Mouse (Mus musculus) gastrocnemius, postnatal 36 days (tissue): ENCODE results near the gene Prm1. TPM values are rescaled to one million over a fixed set of nuclear protein-coding genes. Genes with fewer than 3 reads are reported as not detected.

ENCODE experiments used
- DNase-seq, 2 experiments: peaks; one replicate each; pipeline ENCODE4 v3.0.0; 2022
- intact Hi-C: fragments of 180-260 bp; cut with DNase I; formaldehyde crosslinking; loops from one replicate; pipeline ENCODE4 v1.15.1; 2025
- total RNA-seq, 2 experiments: library from RNA; stranded (reverse); gene quantifications; 2 replicates each; pipeline ENCODE4 v1.2.3; 2021

The Prm1 gene
- total RNA-seq, 2 experiments from 2014 or later: not detected

- DNase-seq: no peak
- intact Hi-C loops: loop anchor here (5.0 kb wide), 1 partner anchor 80 kb away; no protein-coding TSS in a partner anchor
Measured at GRCm38 (mm10) chr16:10762569-10763180, 43.0 kb downstream of the Prm1 start.

DNA sequence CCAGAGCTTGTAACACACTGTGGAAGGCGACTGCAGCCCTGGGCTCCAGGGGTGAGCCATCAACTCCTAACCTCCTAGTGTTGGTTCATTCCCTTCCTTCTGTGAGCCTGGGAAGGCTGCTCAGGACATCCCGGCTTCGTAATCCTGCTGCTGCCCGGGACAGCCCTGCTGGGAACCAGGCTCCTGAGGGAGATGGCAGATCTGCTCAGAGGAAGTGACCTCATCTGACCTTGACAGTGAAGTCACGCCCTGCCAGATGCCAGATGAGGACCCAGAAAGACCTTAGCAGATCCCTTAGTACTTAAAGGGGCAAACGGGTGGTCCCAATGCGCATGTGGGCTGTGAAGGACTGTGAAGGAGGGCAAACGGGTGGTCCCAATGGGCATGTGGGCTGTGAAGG, 44.5 kb downstream of the Prm1 start:
- intact Hi-C loops: loop anchor here (5.0 kb wide), 1 partner anchor 79 kb away; no protein-coding TSS in a partner anchor
- no peak for DNase-seq

GRCm38 (mm10) chr16:10756168-10756567, 49.5 kb downstream of the Prm1 start:
- intact Hi-C loops: loop anchor here (5.0 kb wide), 1 partner anchor 49 kb away; no protein-coding TSS in a partner anchor
- no peak for DNase-seq

- no peak for DNase-seq
- intact Hi-C loops: loop anchor here (5.0 kb wide), 1 partner anchor 47 kb away; no protein-coding TSS in a partner anchor
Measured at GRCm38 (mm10) chr16:10754521-10755296, 50.9 kb downstream of the Prm1 start.

DNA sequence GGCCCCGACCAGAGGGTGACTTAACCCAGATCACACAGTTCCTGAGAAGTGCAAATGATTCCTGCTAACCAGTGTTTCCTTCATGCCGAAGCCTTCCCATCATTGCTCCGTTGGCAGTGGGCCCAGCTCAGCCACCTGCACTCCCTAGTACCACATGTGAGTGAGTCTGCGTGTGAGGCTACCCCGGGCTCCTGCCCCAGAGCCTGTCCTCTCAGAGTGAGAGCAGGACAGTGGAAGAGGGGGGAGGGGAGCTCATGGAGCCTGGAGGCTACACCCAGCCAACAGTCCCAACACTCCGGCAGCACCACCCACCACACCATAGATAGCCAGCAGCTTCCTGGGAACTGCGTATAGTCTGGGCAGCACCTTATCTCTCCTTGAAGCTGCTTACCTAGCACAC, 55.8 kb downstream of the Prm1 start:
- intact Hi-C loops: no loop called here
- DNase-seq: no peak

DNA sequence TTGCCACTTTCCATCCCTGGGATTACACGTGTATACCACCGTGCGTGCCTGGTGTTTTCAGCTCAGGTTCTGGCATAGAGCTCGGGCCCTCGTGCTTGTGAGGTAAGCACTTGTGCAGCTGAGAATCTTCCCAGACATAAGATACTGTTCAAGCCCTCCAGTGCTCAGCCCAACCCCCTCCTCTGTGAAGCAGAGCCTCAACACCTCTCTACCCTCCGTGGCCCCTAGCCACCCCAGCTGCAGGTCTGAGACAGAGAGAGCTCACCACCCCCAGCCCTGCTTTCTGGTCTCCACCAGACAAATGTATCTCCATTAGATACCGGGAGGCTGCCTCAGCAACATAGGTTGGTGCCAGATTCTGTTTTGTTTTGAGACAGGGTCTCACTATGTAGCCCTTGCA, 56.4 kb downstream of the Prm1 start:
- DNase-seq: no peak
- intact Hi-C loops: no loop called here

Other genes with a start within 250 kb of the Prm1 start
- gene Socs1, start 20.3 kb downstream of the Prm1 start, total RNA-seq: under 1 TPM; 0.51 to 0.52 TPM
- gene Tnp2, start 17.2 kb downstream of the Prm1 start, total RNA-seq: under 1 TPM in 1 of 2 experiments, not detected in 1; 0.52 TPM
- not detected for gene Prm3, start 14.9 kb downstream of the Prm1 start, total RNA-seq
- gene Prm2, start 9.7 kb downstream of the Prm1 start, total RNA-seq: not detected
- not detected for gene Gm11172, start 7.1 kb upstream of the Prm1 start, total RNA-seq
- 1 to 10 TPM; 2.5 to 2.7 TPM for gene Rmi2, start 29.2 kb upstream of the Prm1 start, total RNA-seq